ENCODE assay signal across 9 mouse cellular contexts in genomic region chr6:25690629-25691028, GRCm38 (mm10). TPM values are rescaled to one million over a fixed set of nuclear protein-coding genes. Genes with fewer than 3 reads are reported as not detected.
DNase-seq lines count a peak whose midpoint lies in the region; ATAC-seq and TF ChIP-seq lines count a peak whose summit lies in the region.
"Had no signal": no experiment of that assay in that cellular context is flagged by ENCODE, and none has a peak within 500 bp of the region (broad histone marks: within the 10 kb centered on the region; RNA-seq: fewer than 3 reads in every experiment).

TSS of gene Gpr37 (minus strand) at chr6:25690729.

- peak within 1 kb of the TSS; percentile 58 for H3K4me3 ChIP-seq in layer of hippocampus, adult 2 months
- H3K4me3 ChIP-seq in embryonic facial prominence, embryonic 15.5 days (replicated peaks) = peak within 1 kb of the TSS; percentile 55
- peak within 1 kb of the TSS; percentile 62 for H3K4me3 ChIP-seq in intestine, embryonic 16.5 days (ENCODE audit: low read length)
- peak within 1 kb of the TSS; percentile 57 for H3K4me3 ChIP-seq in midbrain, embryonic 14.5 days (replicated peaks; ENCODE audit: low read depth, low read length)

- H3K27ac ChIP-seq in layer of hippocampus, adult 2 months = peak within 1 kb of the TSS; percentile 95
- peak within 1 kb of the TSS; percentile 55 for H3K27ac ChIP-seq in embryonic facial prominence, embryonic 15.5 days (replicated peaks)
- H3K27ac ChIP-seq in intestine, embryonic 16.5 days (ENCODE audit: low read length) = no peak within 1 kb of the TSS
- H3K27ac ChIP-seq in midbrain, embryonic 14.5 days (replicated peaks; ENCODE audit: low read depth, low read length) = peak within 1 kb of the TSS; percentile 65
- H3K27ac ChIP-seq: macrophage had no signal

- no peak for TF ChIP-seq CTCF in layer of hippocampus, adult 2 months (conservative IDR thresholded peaks at IDR 0.05)

- H3K36me3 ChIP-seq in embryonic facial prominence, embryonic 15.5 days = no peaks in the 10 kb centered on the region
- H3K36me3 ChIP-seq in intestine, embryonic 16.5 days (ENCODE audit: control insufficient read depth, insufficient read depth, low read length) = no peaks in the 10 kb centered on the region
- H3K36me3 ChIP-seq in midbrain, embryonic 14.5 days (ENCODE audit: control insufficient read depth, insufficient read depth, low read length) = no peaks in the 10 kb centered on the region

- WGBS in embryonic facial prominence, embryonic 15.5 days = 34% methylated on average over 7 of the region's 7 CpGs
- WGBS in intestine, embryonic 16.5 days = 31% methylated on average over 7 of the region's 7 CpGs
- 35% methylated on average over 7 of the region's 7 CpGs for WGBS in midbrain, embryonic 14.5 days

- 0 out of 2 replicates have a peak within 1 kb of the TSS, but pooled peaks have one; percentile 26 for H3K9ac ChIP-seq in embryonic facial prominence, embryonic 15.5 days
- H3K9ac ChIP-seq in intestine, embryonic 16.5 days (ENCODE audit: low read depth, low read length) = peak within 1 kb of the TSS; percentile 32
- peak within 1 kb of the TSS; percentile 61 for H3K9ac ChIP-seq in midbrain, embryonic 14.5 days (replicated peaks; ENCODE audit: low read length)

- peaks cover 19% of the 10 kb centered on the region for H3K4me1 ChIP-seq in embryonic facial prominence, embryonic 15.5 days
- H3K4me1 ChIP-seq in intestine, embryonic 16.5 days (ENCODE audit: control insufficient read depth, insufficient read depth, low read length) = peaks cover 9% of the 10 kb centered on the region
- peaks cover 17% of the 10 kb centered on the region for H3K4me1 ChIP-seq in midbrain, embryonic 14.5 days (ENCODE audit: control insufficient read depth, insufficient read depth, low read length)

- H3K4me2 ChIP-seq in embryonic facial prominence, embryonic 15.5 days (replicated peaks) = peak within 1 kb of the TSS; percentile 97
- peak within 1 kb of the TSS; percentile 93 for H3K4me2 ChIP-seq in intestine, embryonic 16.5 days (ENCODE audit: low read depth, low read length)
- H3K4me2 ChIP-seq in midbrain, embryonic 14.5 days (ENCODE audit: low read length) = peak within 1 kb of the TSS; percentile 91

- DNase-seq in layer of hippocampus, adult 2 months (ENCODE audit: low spot score in 2 of 2) = no peak
- DNase-seq in layer of hippocampus, adult 9-10 months (ENCODE audit: low spot score) = no peak
- DNase-seq in midbrain, embryonic 14.5 days = no peak
- DNase-seq in gastrocnemius, adult 18-20 months (ENCODE audit: low spot score) = no peak
- DNase-seq in ovary, postnatal 36 days (ENCODE audit: low spot score) = no peak

- ATAC-seq in embryonic facial prominence, embryonic 15.5 days (ENCODE audit: insufficient number of reproducible peaks, low FRiP score, low TSS enrichment, low read depth) = no peak
- no peak for ATAC-seq in intestine, embryonic 16.5 days
- ATAC-seq in midbrain, embryonic 14.5 days (ENCODE audit: low FRiP score, low TSS enrichment) = 0 out of 2 replicates have a peak, but pooled peaks have one; percentile 1
- no peak for ATAC-seq in monocyte, adult 5-6 weeks (replicated peaks; ENCODE audit: insufficient number of reproducible peaks, low FRiP score, low TSS enrichment, poor library complexity, severe bottlenecking)

- peaks cover 17% of the 10 kb centered on the region for H3K27me3 ChIP-seq in embryonic facial prominence, embryonic 15.5 days
- peaks cover 18% of the 10 kb centered on the region for H3K27me3 ChIP-seq in intestine, embryonic 16.5 days (replicated peaks; ENCODE audit: control insufficient read depth, insufficient read depth, low read length)
- H3K27me3 ChIP-seq in midbrain, embryonic 14.5 days (ENCODE audit: control insufficient read depth, insufficient read depth, low read length) = peaks cover 6% of the 10 kb centered on the region; the same call in 1 of the 2 replicates

- no peaks in the 10 kb centered on the region for H3K9me3 ChIP-seq in embryonic facial prominence, embryonic 15.5 days (replicated peaks)
- H3K9me3 ChIP-seq in intestine, embryonic 16.5 days (ENCODE audit: control insufficient read depth, low read length) = no peaks in the 10 kb centered on the region
- no peaks in the 10 kb centered on the region for H3K9me3 ChIP-seq in midbrain, embryonic 14.5 days (ENCODE audit: control insufficient read depth, low read length)

RNA-seq across cellular contexts. Expression of gene Gpr37, which starts in this region (rescaled TPM):
- total RNA-seq in layer of hippocampus, adult 2 months (2021) = 10 to 100 TPM; 35.8 to 38.6 TPM
- 4.4 and 4.8 TPM in 2 replicates for polyA plus RNA-seq in embryonic facial prominence, embryonic 15.5 days (2015; fragmentation: Nextera tagmentation; extraction: Ambion mirVana)
- polyA plus RNA-seq in intestine, embryonic 16.5 days (2015; fragmentation: Nextera tagmentation; extraction: Ambion mirVana) = 0.40 and 0.45 TPM in 2 replicates
- polyA plus RNA-seq in midbrain, embryonic 14.5 days (2014; fragmentation: Nextera tagmentation; extraction: Ambion mirVana) = 2.2 and 3.1 TPM in 2 replicates
- under 1 TPM in 1 of 2 experiments, not detected in 1; 0.05 TPM for total RNA-seq in gastrocnemius, adult 18-20 months (2021)
- total RNA-seq in monocyte, adult 5-6 weeks (2017) = not detected in 3 replicates
- polyA plus RNA-seq: macrophage had no signal

Comparison
In these comparisons a context has a peak if more than half of its experiments do, and no peak if none do; other contexts are left out.
1. RNA of gene Gpr37 (total RNA-seq): 35.8 to 38.6 TPM in layer of hippocampus, adult 2 months; 0.05 TPM in gastrocnemius, adult 18-20 months and not detected in monocyte, adult 5-6 weeks; every median in the first group is over 10 times any median in the second.
2. Peak in every context shown above with its lines, with median percentiles within 50 percentile points of each other: H3K4me3 ChIP-seq, H3K4me2 ChIP-seq and H3K9ac ChIP-seq.